Mouse (Mus musculus) midbrain, postnatal 0 days (tissue): ENCODE measurements around the gene 1700022I11Rik. TPM values are rescaled to one million over a fixed set of nuclear protein-coding genes. Genes with fewer than 3 reads are reported as not detected.
A peak's percentile ranks its signal among the peaks of the same experiment; 100 is the strongest.

Experiments
- ATAC-seq: fragments of 200-750 bp; cut with Nextera tagmentation; 2 replicates; pipeline ENCODE4 v1.8.0; 2017; ENCODE audit warnings: moderate number of reproducible peaks, mild to moderate bottlenecking, moderate TSS enrichment, moderate library complexity; ENCODE audit not compliant: low FRiP score
- DNase-seq: peaks from one replicate; pipeline ENCODE4 v3.0.0-alpha.2; 2015; ENCODE audit warnings: low spot score
- H3K27ac ChIP-seq: fragments of 300-500 bp; sonication (generic); 2 replicates; pipeline ENCODE4 v1.5.1; 2014; ENCODE audit warnings: low read depth, mild to moderate bottlenecking, low read length, mixed read lengths
- H3K27me3 ChIP-seq: fragments of 300-500 bp; sonication (generic); 2 replicates; pipeline ENCODE4 v1.6.1; 2014; ENCODE audit warnings: low read length, control low read depth, mixed read lengths; ENCODE audit not compliant: insufficient read depth
- H3K36me3 ChIP-seq: fragments of 300-500 bp; sonication (generic); 2 replicates; pipeline ENCODE4 v1.6.1; 2014; ENCODE audit warnings: low read length, control low read depth, mixed read lengths; ENCODE audit not compliant: insufficient read depth
- H3K4me1 ChIP-seq: fragments of 300-500 bp; sonication (generic); 2 replicates; pipeline ENCODE4 v1.6.1; 2014; ENCODE audit warnings: mild to moderate bottlenecking, control low read depth, antibody characterized with exemption, low read length, mixed read lengths; ENCODE audit not compliant: insufficient read depth
- H3K4me2 ChIP-seq: fragments of 300-500 bp; sonication (generic); 2 replicates; pipeline ENCODE4 v1.6.1; 2014; ENCODE audit warnings: low read depth, mild to moderate bottlenecking, low read length, mixed read lengths; ENCODE audit not compliant: poor library complexity, severe bottlenecking
- H3K4me3 ChIP-seq: fragments of 300-500 bp; sonication (generic); 2 replicates; pipeline ENCODE4 v1.5.1; 2014; ENCODE audit warnings: low read depth, mild to moderate bottlenecking, low read length, moderate library complexity
- H3K9ac ChIP-seq: fragments of 300-500 bp; sonication (generic); replicated peaks from 2 replicates; pipeline ENCODE4 v1.6.1; 2014; ENCODE audit warnings: mild to moderate bottlenecking, low read length, moderate library complexity, mixed read lengths; ENCODE audit not compliant: poor library complexity, severe bottlenecking
- H3K9me3 ChIP-seq: fragments of 300-500 bp; sonication (generic); 2 replicates; pipeline ENCODE4 v1.6.1; 2016; ENCODE audit warnings: low read length, control low read depth
- CTCF ChIP-seq: IDR thresholded peaks from 2 replicates; pipeline ENCODE4 v1.5.1; 2016; ENCODE audit warnings: antibody characterized with exemption, mild to moderate bottlenecking
- WGBS: fragments of 180-500 bp; shearing (Covaris S2); extraction: QIAGEN DNeasy Blood & Tissue Kit; methylation state at CpG from one replicate; pipeline ENCODE4 v1.1.7; 2014; 5-methylcytosine and 5-hydroxymethylcytosine counted together
- polyA plus RNA-seq: library from polyadenylated mRNA; unstranded; fragments of >200 nt; fragmentation: Nextera tagmentation; extraction: Ambion mirVana; gene quantifications from 2 replicates; pipeline ENCODE4 v1.2.1, GENCODE M21; 2015
- total RNA-seq: library from RNA; depleted of rRNA; stranded (reverse); fragments of >200 nt; gene quantifications from 2 replicates; pipeline ENCODE4 v1.2.3, GENCODE M21; 2014

The 1700022I11Rik gene
- total and polyA plus RNA-seq, 2 experiments from 2014 or later: 0.19 TPM; not detected in 1

- no peak for ATAC-seq
- WGBS: 89% methylated on average over 9 of the region's 9 CpGs
These were observed 25.2 kb upstream of the 1700022I11Rik start for GRCm38 (mm10) chr4:42944185-42944584.

GRCm38 (mm10) chr4:42945043-42945442 lies 24.4 kb upstream of the 1700022I11Rik start:
- 19% methylated on average over 6 of the region's 6 CpGs for WGBS
- Histone ChIP-seq H3K4me2 (no peak overlapping the region), H3K4me3 (no peak overlapping the region), H3K4me1 (peaks cover 26% of the 10 kb centered on the region), H3K36me3 (peaks cover 11% of the 10 kb centered on the region), H3K9me3 (no peaks in the 10 kb centered on the region), H3K27me3 (no peaks in the 10 kb centered on the region), H3K9ac (no peak overlapping the region), H3K27ac (no peak overlapping the region)
- ATAC-seq (no peak), DNase-seq (no peak)
- no peak for TF ChIP-seq CTCF

More at GRCm38 (mm10) chr4:42944185-42944584, 25.2 kb upstream of the 1700022I11Rik start:
- Histone ChIP-seq H3K4me2 (no peak overlapping the region), H3K36me3 (peaks cover 20% of the 10 kb centered on the region), H3K27me3 (no peaks in the 10 kb centered on the region), H3K9ac (no peak overlapping the region), H3K27ac (no peak overlapping the region), H3K4me1 (peaks cover 26% of the 10 kb centered on the region), H3K4me3 (no peak overlapping the region), H3K9me3 (no peaks in the 10 kb centered on the region)
- TF ChIP-seq CTCF: no peak
- no peak for DNase-seq

GRCm38 (mm10) chr4:42945445-42945844 lies 24.0 kb upstream of the 1700022I11Rik start:
- no peak overlapping the region for H3K4me2 ChIP-seq

GRCm38 (mm10) chr4:42945952-42946351 lies 23.5 kb upstream of the 1700022I11Rik start:
- ATAC-seq (no peak), DNase-seq (peak; percentile 89)
- peak; percentile 88 for TF ChIP-seq CTCF
- no peaks in the 10 kb centered on the region for H3K27me3 ChIP-seq
- 0 out of 2 replicates have a peak overlapping the region, but pooled peaks have one; percentile 33 for H3K9ac ChIP-seq
- peaks cover 4% of the 10 kb centered on the region for H3K36me3 ChIP-seq
- H3K4me2 ChIP-seq: peak overlapping the region; percentile 34; the same call in 1 of the 2 replicates
- 5% methylated on average over 5 of the region's 5 CpGs for WGBS
- no peaks in the 10 kb centered on the region for H3K9me3 ChIP-seq
- H3K27ac ChIP-seq: peak overlapping the region; percentile 91
- H3K4me3 ChIP-seq: no peak overlapping the region
- peaks cover 26% of the 10 kb centered on the region for H3K4me1 ChIP-seq

More at GRCm38 (mm10) chr4:42945445-42945844, 24.0 kb upstream of the 1700022I11Rik start:
- DNase-seq (no peak), ATAC-seq (no peak)
- H3K36me3 ChIP-seq: peaks cover 7% of the 10 kb centered on the region
- H3K27ac ChIP-seq: no peak overlapping the region
- H3K4me3 ChIP-seq: no peak overlapping the region
- H3K27me3 ChIP-seq: no peaks in the 10 kb centered on the region
- no peak overlapping the region for H3K9ac ChIP-seq
- TF ChIP-seq CTCF: no peak
- H3K9me3 ChIP-seq: no peaks in the 10 kb centered on the region
- H3K4me1 ChIP-seq: peaks cover 26% of the 10 kb centered on the region
- 88% methylated on average over 3 of the region's 3 CpGs for WGBS

GRCm38 (mm10) chr4:42946733-42947290 lies 22.6 kb upstream of the 1700022I11Rik start:
- Histone ChIP-seq H3K4me2 (peak overlapping the region; percentile 34), H3K27ac (peak overlapping the region; percentile 91), H3K4me1 (peaks cover 30% of the 10 kb centered on the region), H3K9me3 (no peaks in the 10 kb centered on the region), H3K36me3 (peaks cover 4% of the 10 kb centered on the region; the same call in 1 of the 2 replicates), H3K27me3 (no peaks in the 10 kb centered on the region), H3K9ac (0 out of 2 replicates have a peak overlapping the region, but pooled peaks have one; percentile 33), H3K4me3 (no peak overlapping the region)
- WGBS: 10% methylated on average over 10 of the region's 10 CpGs
- no peak for TF ChIP-seq CTCF
- ATAC-seq (peak; percentile 57), DNase-seq (peak; percentile 96)

- Histone ChIP-seq H3K36me3 (no peaks in the 10 kb centered on the region), H3K4me1 (peaks cover 45% of the 10 kb centered on the region), H3K9ac (no peak overlapping the region), H3K27me3 (no peaks in the 10 kb centered on the region), H3K4me2 (peak overlapping the region; percentile 20; the same call in 1 of the 2 replicates), H3K27ac (peak overlapping the region; percentile 91), H3K4me3 (no peak overlapping the region), H3K9me3 (no peaks in the 10 kb centered on the region)
- DNase-seq: no peak
- TF ChIP-seq CTCF: no peak
- no peak for ATAC-seq
- WGBS: 27% methylated on average over 13 of the region's 13 CpGs
These were observed 20.9 kb upstream of the 1700022I11Rik start for GRCm38 (mm10) chr4:42948527-42948926.
